Mouse (Mus musculus) layer of hippocampus, postnatal 14 days (tissue): Measurements from ENCODE around the gene Tead3. TPM values are rescaled to one million over a fixed set of nuclear protein-coding genes. Genes with fewer than 3 reads are reported as not detected.
A peak's percentile ranks its signal among the peaks of the same experiment; 100 is the strongest.
"Not testable (repeated sequence)": the region's sequence is repeated elsewhere in the genome, so short reads cannot be mapped to it uniquely, and the experiment has no call there.

Experiments
- DNase-seq, 2 experiments: peaks; one replicate each; pipeline ENCODE4 v3.0.0; 2021 to 2022; ENCODE audit warnings: low spot score in 2 of 2, mixed read lengths in 1 of 2
- total RNA-seq, 2 experiments: library from RNA; stranded (reverse); gene quantifications; 2 replicates each; pipeline ENCODE4 v1.2.3; 2021

The Tead3 gene
- total RNA-seq, 2 experiments from 2014 or later: 5.1 to 5.7 TPM

DNA sequence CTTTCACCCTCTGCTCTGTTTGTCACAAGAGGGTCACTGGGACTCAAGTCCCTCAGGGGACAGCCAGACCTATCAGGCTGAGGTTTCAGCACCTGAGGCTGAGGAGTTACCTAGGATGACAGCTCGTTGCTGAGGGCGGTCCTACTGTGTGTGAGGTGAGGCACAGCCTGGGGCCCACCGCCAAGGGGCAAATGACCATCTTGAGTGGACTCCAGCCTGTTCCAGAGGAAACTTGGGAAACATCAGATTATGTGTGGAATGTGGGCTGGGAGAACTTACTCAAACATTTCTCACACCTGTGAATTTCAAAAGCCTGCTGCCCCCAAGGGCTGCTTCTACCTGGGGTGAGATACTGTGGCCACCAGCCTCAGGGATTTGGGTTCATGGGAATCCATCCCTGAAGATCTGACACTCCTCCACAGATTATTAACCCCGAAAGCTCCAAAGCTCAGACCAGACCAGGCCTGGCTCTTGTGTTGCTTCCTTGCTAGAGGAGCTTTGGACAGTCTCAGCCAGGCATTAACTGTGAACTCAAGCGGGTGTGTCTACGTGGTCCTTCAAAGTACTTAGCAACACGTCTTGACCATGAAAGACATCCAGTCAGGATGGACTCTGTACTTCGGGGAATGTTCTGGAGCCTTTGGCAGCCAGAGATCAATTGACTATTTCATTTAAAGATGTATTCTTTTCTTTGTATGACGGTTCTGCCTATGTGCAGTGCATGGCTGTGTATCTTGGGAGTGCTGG lies 10.1 kb upstream of the Tead3 start:
- no peak for DNase-seq

GRCm38 (mm10) chr17:28358576-28359261 lies 8.1 kb upstream of the Tead3 start:
- not testable (repeated sequence) for DNase-seq

- DNase-seq: no peak
Measured at GRCm38 (mm10) chr17:28355871-28356270, 5.3 kb upstream of the Tead3 start.

- no peak for DNase-seq
Measured at GRCm38 (mm10) chr17:28352018-28352417, 1.4 kb upstream of the Tead3 start.

- no peak for DNase-seq
Measured at GRCm38 (mm10) chr17:28351353-28351890, 805 bp upstream of the Tead3 start.

DNA sequence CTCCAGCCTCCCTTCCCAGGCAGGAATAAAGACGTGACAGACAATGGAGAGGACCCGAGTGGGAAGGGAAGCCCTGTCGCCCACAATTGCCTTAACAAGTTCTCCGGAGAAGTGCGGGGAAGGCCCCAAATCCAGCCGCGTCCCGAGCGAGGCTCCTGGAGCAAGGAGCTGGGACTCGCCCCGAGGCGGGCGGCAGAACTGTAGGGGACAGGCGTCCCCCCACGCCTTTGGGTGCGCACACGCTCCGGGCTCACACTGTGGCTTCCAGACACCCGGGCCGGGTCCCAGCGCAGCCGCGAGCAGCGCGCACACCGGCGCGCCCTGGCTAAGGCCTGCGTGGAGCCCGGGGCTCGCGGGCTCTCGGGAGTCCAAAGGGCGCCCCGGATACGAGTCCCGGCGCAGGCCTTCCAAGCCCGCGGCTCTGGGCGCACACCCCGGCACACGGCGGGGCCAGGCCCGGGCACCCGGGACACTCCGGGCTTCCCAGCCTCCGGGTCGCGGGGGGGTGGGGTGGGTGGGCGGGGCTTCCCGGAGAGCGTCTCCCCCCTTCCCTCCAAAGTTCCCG lies 634 bp downstream of the Tead3 start:
- no peak for DNase-seq

DNA sequence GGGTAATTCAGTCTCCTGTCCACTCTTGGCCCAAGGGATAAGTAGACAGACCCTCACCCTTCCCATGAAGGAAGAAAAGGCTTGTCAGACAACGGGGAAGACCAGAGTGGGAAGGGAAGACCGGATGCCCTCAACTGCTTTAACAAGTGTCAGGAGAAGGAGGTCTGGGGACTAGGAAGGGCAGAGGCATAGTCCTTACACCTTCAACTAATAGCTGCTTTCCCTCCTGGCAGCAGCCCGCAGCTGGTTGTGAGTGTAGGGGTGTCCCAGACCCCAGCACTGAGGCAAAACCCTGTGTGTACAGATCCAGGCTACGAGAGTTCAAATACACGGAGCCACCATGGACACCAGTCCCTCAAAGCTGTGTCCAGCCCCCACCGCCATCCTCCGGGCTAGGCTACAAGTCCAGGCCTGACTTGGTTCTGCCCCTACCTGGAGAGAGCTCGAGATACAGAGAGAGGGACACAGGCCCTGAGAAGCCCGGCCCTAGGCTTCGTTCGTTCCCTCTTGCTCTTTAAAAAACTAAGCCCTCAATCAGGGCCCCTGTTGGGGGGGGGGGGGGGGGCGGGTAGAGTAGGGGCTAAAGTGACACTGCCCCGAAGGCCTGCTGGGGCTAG lies 1.2 kb downstream of the Tead3 start:
- DNase-seq: no peak

DNA sequence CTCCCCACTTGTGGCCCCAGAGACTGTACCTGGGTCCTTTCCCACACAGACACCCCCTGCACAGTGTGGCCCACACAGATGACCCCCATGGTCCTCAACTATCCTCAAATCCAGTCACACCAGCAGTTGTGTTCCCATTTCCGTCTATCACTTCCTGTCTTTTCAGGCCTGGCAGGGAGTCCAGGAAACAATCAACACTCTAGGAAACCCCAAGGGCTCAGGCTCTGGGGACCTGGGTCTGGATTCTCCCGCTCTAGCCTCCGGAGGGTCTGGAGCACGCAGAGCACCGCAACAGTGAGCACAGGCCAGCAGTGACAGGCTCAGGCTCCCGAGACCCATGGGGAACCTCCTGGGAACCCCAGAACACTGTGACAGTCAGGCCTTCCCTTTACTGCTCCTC lies 2.4 kb downstream of the Tead3 start:
- DNase-seq: no peak

- no peak for DNase-seq
Measured at GRCm38 (mm10) chr17:28347327-28347726, 3.3 kb downstream of the Tead3 start.

DNA sequence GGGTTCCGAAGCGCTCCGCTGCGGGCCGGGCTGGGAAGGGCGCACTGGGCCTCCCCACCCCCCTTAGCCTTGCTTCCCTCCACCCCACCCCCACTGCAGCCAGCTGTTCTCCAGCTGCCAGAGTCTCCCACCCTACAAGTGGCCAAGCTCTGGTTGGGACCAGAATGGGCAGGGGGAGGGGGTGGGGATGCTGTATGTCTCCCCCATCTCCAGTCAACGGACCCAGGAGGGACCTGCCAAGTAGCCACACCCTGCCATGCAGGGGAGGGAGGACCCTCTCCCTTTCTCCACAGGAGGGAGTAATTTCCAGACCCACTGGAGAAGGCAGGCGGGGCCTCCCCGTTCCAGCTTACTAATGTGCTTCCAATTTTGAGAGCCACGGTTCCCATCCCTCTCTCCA lies 4.7 kb downstream of the Tead3 start:
- no peak for DNase-seq

DNA sequence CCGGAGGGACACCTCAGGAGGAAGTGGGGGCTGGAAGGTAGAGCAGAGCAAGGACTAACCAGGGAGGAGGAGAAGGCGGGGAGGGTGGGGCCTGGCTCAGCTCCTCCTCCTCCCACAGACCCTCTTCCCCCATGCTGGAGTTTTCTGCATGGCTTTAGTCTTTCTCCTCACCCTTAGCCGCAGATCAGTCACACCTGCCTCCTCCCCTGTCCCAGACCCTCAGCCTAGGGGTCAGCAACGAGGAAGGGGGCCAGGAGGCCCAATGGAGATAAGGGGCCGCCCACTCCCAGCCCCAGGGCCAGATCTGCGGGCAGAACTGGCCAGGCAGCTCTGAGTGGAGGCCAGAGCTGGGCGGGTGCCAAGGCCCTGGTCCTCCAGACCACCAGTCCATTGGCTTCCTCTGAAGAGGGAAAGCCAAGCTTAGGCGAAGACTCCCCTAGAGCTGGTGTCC lies 5.3 kb downstream of the Tead3 start:
- no peak for DNase-seq

DNA sequence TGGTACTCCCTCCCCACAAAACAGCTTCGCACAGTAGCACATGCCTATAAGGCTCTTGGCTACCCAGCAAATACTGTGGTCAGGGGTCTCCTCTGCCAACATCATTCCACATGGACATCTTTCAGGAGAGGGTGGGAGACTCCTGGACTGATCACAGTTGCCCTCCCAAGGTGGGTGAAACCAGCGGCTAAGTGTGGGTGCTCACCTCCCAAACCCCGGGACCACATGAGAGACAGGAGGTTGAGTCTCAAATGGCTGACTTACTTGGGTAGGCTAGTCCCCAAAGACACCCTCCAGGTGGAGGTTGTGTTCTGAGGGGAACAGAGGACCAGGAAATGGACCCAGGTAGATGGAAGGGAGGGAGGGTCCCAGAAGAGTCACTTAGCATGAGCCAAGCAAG lies 5.9 kb downstream of the Tead3 start:
- no peak for DNase-seq

- DNase-seq: no peak
Measured at GRCm38 (mm10) chr17:28344050-28344607, 6.5 kb downstream of the Tead3 start.

- peak; percentile 63 to 76 for DNase-seq
Measured at GRCm38 (mm10) chr17:28341091-28341490, 9.5 kb downstream of the Tead3 start.

DNA sequence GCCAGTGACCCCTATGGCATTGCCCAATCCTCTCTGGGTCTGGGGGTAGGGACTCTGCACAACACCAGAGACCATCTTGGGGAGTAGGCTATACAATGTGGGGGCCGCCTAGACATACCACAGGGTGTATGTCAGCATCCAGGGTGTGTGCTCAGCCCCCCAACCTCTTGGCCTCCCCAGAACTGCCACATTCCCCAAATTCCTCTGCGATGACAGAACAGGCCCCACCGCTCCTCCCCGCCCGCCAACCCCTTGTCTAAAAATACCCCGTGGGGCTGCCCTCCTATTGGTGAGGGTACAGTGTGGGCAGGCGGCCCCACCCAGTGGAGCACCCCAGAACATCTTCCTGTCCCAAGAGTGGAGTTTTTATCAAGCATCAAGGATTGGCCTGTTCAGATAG lies 10.0 kb downstream of the Tead3 start:
- no peak for DNase-seq

DNA sequence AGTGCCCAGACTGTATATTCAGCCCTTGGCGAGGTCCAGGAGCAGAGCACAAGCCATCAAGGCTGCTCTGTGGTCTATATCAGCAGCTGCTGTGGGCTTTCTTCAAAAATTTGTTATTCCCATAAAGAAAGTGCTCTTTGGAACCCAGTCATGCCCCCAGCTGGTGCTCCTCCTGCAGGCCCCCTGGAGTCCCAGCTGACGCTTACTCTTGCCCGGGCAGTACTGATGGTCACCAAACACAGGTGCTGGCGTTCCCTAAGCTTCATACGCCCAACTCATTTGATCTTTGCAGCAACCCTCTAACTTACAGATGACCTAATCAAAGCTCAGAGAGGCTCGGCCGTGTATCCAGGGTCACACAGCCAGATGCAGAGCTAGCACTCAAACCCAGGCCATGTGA lies 13.1 kb downstream of the Tead3 start:
- DNase-seq: no peak

GRCm38 (mm10) chr17:28335267-28335666 lies 15.3 kb downstream of the Tead3 start:
- DNase-seq: no peak

DNA sequence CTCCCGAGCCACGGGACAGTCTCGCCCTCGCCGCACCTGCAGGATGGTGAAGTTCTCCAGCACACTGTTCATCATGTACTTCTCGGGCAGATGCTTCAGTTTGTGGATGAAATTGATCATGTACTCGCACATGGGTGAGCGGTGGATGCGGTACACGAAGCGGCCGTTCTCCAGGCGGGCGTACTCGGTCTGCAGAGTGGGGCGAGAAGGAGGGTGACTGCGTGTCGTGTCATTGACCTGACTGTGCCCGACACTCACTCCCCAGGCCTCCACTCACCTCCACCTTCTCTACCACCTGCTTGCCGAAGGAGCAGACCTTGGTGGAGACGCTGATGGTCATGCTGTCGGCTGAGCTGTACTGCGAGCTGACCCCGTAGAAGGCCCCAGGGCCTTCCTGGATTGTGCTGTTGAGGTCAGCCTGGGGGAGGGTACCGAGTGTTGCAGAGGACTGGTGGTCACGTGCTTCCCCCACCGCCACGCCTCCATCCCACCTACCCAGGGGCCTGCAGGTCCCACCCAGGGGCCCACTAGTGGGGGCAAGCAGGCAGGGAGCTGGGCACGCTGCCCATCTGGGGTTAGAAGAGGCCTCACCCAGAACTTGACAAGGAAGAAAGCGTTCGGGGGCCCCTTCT lies 17.6 kb downstream of the Tead3 start:
- no peak for DNase-seq

DNA sequence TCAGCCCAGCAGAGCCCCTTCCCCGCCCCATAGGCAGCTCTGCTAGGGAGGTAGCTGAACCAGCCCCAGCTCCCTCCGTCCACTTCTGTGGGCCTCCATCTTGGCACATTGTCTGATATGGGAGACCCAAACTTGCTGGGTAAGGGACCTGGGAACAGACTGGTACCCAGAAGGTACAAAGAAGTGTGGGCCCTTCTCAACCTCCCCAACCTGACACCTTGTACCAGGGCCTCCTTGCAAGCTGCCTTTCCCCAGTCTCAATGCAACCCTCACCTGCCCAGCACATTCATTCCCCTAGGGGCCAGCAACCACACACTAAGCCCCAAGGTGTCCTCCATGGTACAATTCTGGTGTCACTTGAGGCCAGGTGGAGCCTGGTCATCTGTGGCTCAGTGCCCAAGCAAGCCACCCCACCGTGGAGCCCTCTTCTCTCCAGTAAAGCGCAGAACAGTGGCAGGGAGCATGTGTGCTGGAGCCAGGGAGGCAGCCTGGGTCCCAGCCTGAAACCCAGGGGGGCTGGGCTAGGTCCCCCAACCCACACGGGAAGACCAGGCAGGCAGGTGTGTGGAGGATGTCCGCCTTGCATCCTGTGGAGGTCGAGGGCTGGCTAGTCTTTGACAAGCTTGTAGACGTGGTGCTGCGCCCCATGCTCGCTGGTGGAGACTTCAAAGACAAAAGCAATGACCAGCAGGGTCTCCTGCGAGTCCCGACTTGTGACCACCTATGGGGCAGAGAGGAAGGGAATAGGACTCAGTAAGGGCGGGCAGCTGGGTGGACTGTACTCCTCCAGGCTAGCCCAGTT lies 18.3 kb downstream of the Tead3 start:
- DNase-seq: no peak
